Mouse (Mus musculus) heart, embryonic 16.5 days (tissue): Measurements from ENCODE around the gene Slc12a6. TPM values are rescaled to one million over a fixed set of nuclear protein-coding genes. Genes with fewer than 3 reads are reported as not detected.

Experiments
- ATAC-seq: fragments of 200-750 bp; cut with Nextera tagmentation; replicated peaks from 2 replicates; pipeline ENCODE4 v1.8.0; 2017; ENCODE audit warnings: moderate number of reproducible peaks; ENCODE audit not compliant: insufficient read depth, low FRiP score; ENCODE audit errors: extremely low read depth
- H3K27ac ChIP-seq: fragments of 300-500 bp; sonication (generic); 2 replicates; pipeline ENCODE4 v1.5.1; 2014; ENCODE audit warnings: mild to moderate bottlenecking, low read length, control low read depth, moderate library complexity
- H3K27me3 ChIP-seq: fragments of 300-500 bp; sonication (generic); 2 replicates; pipeline ENCODE4 v1.6.1; 2014; ENCODE audit warnings: low read length, mixed read lengths; ENCODE audit not compliant: control insufficient read depth, insufficient read depth
- H3K36me3 ChIP-seq: fragments of 300-500 bp; sonication (generic); 2 replicates; pipeline ENCODE4 v1.6.1; 2014; ENCODE audit not compliant: control insufficient read depth, insufficient read depth
- H3K4me1 ChIP-seq: fragments of 300-500 bp; sonication (generic); 2 replicates; pipeline ENCODE4 v1.6.1; 2014; ENCODE audit warnings: low read length, mixed read lengths; ENCODE audit not compliant: control insufficient read depth, insufficient read depth
- H3K4me2 ChIP-seq: fragments of 300-500 bp; sonication (generic); 2 replicates; pipeline ENCODE4 v1.6.1; 2014; ENCODE audit warnings: low read depth, mild to moderate bottlenecking, control low read depth, low read length
- H3K4me3 ChIP-seq: fragments of 300-500 bp; sonication (generic); 2 replicates; pipeline ENCODE4 v1.5.1; 2014; ENCODE audit warnings: mild to moderate bottlenecking, control low read depth, low read length
- H3K9ac ChIP-seq: fragments of 300-500 bp; sonication (generic); 2 replicates; pipeline ENCODE4 v1.6.1; 2014; ENCODE audit warnings: low read length, control low read depth
- H3K9me3 ChIP-seq: fragments of 300-500 bp; sonication (generic); replicated peaks from 2 replicates; pipeline ENCODE4 v1.6.1; 2016; ENCODE audit warnings: low read length; ENCODE audit not compliant: control insufficient read depth
- whole genome bisulfite sequencing: fragments of 180-500 bp; shearing (Covaris S2); extraction: QIAGEN DNeasy Blood & Tissue Kit; methylation state at CpG from one replicate; pipeline ENCODE4 v1.1.7; 2014; 5-methylcytosine and 5-hydroxymethylcytosine counted together
- polyA plus RNA-seq: library from polyadenylated mRNA; unstranded; fragments of >200 nt; fragmentation: Nextera tagmentation; extraction: Ambion mirVana; gene quantifications from 2 replicates; pipeline ENCODE4 v1.2.1, GENCODE M21; 2015

Gene Slc12a6
- polyA plus RNA-seq, 1 experiment from 2014 or later: 10.1 TPM

GRCm38 (mm10) chr2:112360781-112361169 lies 95.2 kb downstream of the Slc12a6 start:
- H3K4me1 ChIP-seq: no peaks in the 10 kb centered on the region
- H3K9ac ChIP-seq: no peak overlapping the region
- no peaks in the 10 kb centered on the region for H3K9me3 ChIP-seq
- WGBS: 79% methylated on average over 2 of the region's 2 CpGs
- no peak overlapping the region for H3K27ac ChIP-seq
- peaks cover 69% of the 10 kb centered on the region for H3K36me3 ChIP-seq
- H3K27me3 ChIP-seq: no peaks in the 10 kb centered on the region
- H3K4me3 ChIP-seq: no peak overlapping the region
- no peak overlapping the region for H3K4me2 ChIP-seq
- no peak for ATAC-seq

- H3K9ac ChIP-seq: peak overlapping the region; percentile 91
- peaks cover 18% of the 10 kb centered on the region for H3K36me3 ChIP-seq
- H3K4me2 ChIP-seq: peak overlapping the region; percentile 92
- H3K27ac ChIP-seq: peak overlapping the region; percentile 90
- H3K4me3 ChIP-seq: peak overlapping the region; percentile 96
- no peaks in the 10 kb centered on the region for H3K9me3 ChIP-seq
- 13% methylated on average over 15 of the region's 15 CpGs for WGBS
- no peaks in the 10 kb centered on the region for H3K27me3 ChIP-seq
- no peak; the same call in 1 of the 2 replicates for ATAC-seq
- H3K4me1 ChIP-seq: peaks cover 10% of the 10 kb centered on the region
Observed at GRCm38 (mm10) chr2:112367222-112367621, 101.6 kb downstream of the Slc12a6 start.

- peak within 1 kb of the TSS; percentile 90 for H3K27ac ChIP-seq
- peaks cover 10% of the 10 kb centered on the region for H3K4me1 ChIP-seq
- no peaks in the 10 kb centered on the region for H3K27me3 ChIP-seq
- peaks cover 14% of the 10 kb centered on the region for H3K36me3 ChIP-seq
- no peaks in the 10 kb centered on the region for H3K9me3 ChIP-seq
- peak within 1 kb of the TSS; percentile 91 for H3K9ac ChIP-seq
- H3K4me2 ChIP-seq: peak within 1 kb of the TSS; percentile 92
- 1% methylated on average over 46 of the region's 46 CpGs for WGBS
- ATAC-seq: peak; percentile 72
- peak within 1 kb of the TSS; percentile 96 for H3K4me3 ChIP-seq
Observed at GRCm38 (mm10) chr2:112367726-112368673, 102.4 kb downstream of the Slc12a6 start, which contains the start of gene Emc4. Gene Emc4 (minus strand): TSS chr2:112368027.

GRCm38 (mm10) chr2:112369941-112370340 lies 104.3 kb downstream of the Slc12a6 start:
- Histone ChIP-seq H3K4me3 (no peak overlapping the region), H3K27me3 (no peaks in the 10 kb centered on the region), H3K36me3 (0 out of 2 replicates have a peak, but pooled peaks cover 3% of the 10 kb centered on the region), H3K4me2 (no peak overlapping the region), H3K9me3 (no peaks in the 10 kb centered on the region), H3K4me1 (peaks cover 10% of the 10 kb centered on the region), H3K27ac (no peak overlapping the region), H3K9ac (no peak overlapping the region)
- no peak for ATAC-seq
- 58% methylated on average over 5 of the region's 5 CpGs for WGBS

- Histone ChIP-seq H3K4me1 (no peaks in the 10 kb centered on the region), H3K9ac (no peak overlapping the region), H3K36me3 (no peaks in the 10 kb centered on the region), H3K9me3 (no peaks in the 10 kb centered on the region), H3K27me3 (no peaks in the 10 kb centered on the region), H3K4me3 (no peak overlapping the region), H3K4me2 (no peak overlapping the region), H3K27ac (no peak overlapping the region)
- ATAC-seq: no peak
- WGBS: 42% methylated on average over 4 of the region's 4 CpGs
Observed at GRCm38 (mm10) chr2:112373141-112373540, 107.5 kb downstream of the Slc12a6 start.

GRCm38 (mm10) chr2:112374610-112375009 lies 109.0 kb downstream of the Slc12a6 start:
- H3K9ac ChIP-seq: no peak overlapping the region
- H3K4me2 ChIP-seq: no peak overlapping the region
- H3K4me3 ChIP-seq: no peak overlapping the region
- no peaks in the 10 kb centered on the region for H3K27me3 ChIP-seq
- no peak overlapping the region for H3K27ac ChIP-seq
- WGBS: 42% methylated on average over 5 of the region's 5 CpGs
- H3K36me3 ChIP-seq: no peaks in the 10 kb centered on the region
- no peak for ATAC-seq
- no peaks in the 10 kb centered on the region for H3K4me1 ChIP-seq
- H3K9me3 ChIP-seq: no peaks in the 10 kb centered on the region

GRCm38 (mm10) chr2:112378973-112379898 lies 113.6 kb downstream of the Slc12a6 start, which contains the start of gene Katnbl1:
Gene Katnbl1 (plus strand): TSS chr2:112379211.
- ATAC-seq: peak; percentile 99

GRCm38 (mm10) chr2:112380131-112380530 lies 114.5 kb downstream of the Slc12a6 start:
- Histone ChIP-seq H3K9ac (peak overlapping the region; percentile 95), H3K27ac (no peak overlapping the region), H3K36me3 (no peaks in the 10 kb centered on the region), H3K4me1 (peaks cover 12% of the 10 kb centered on the region), H3K4me3 (peak overlapping the region; percentile 86), H3K27me3 (no peaks in the 10 kb centered on the region), H3K4me2 (peak overlapping the region; percentile 81), H3K9me3 (no peaks in the 10 kb centered on the region)
- ATAC-seq: no peak
- WGBS: 39% methylated on average over 8 of the region's 8 CpGs

More at GRCm38 (mm10) chr2:112378973-112379898, 113.6 kb downstream of the Slc12a6 start, which contains the start of gene Katnbl1:
- Histone ChIP-seq H3K27me3 (no peaks in the 10 kb centered on the region), H3K36me3 (no peaks in the 10 kb centered on the region), H3K4me3 (peak within 1 kb of the TSS; percentile 86), H3K4me1 (peaks cover 12% of the 10 kb centered on the region), H3K9me3 (no peaks in the 10 kb centered on the region), H3K27ac (peak within 1 kb of the TSS; percentile 83), H3K4me2 (peak within 1 kb of the TSS; percentile 81), H3K9ac (peak within 1 kb of the TSS; percentile 95)
- WGBS: under 1% methylated on average over 72 of the region's 72 CpGs
